Mouse (Mus musculus): ENCODE data around the gene Rnf11.

Gene Rnf11

GRCm38 (mm10) chr4:109444471-109444870, 40.1 kb downstream of the Rnf11 start:
- DNase-seq (ENCODE audit: low spot score): no peak

- no peak for DNase-seq (ENCODE audit: low spot score)
Observed at GRCm38 (mm10) chr4:109442649-109443048, 41.9 kb downstream of the Rnf11 start.

- no peak for DNase-seq (ENCODE audit: low spot score)
Observed at GRCm38 (mm10) chr4:109442126-109442525, 42.4 kb downstream of the Rnf11 start.

- DNase-seq (ENCODE audit: low spot score): no peak
Observed at GRCm38 (mm10) chr4:109441000-109441399, 43.5 kb downstream of the Rnf11 start.

- no peak for DNase-seq (ENCODE audit: low spot score)
Observed at GRCm38 (mm10) chr4:109440381-109440780, 44.1 kb downstream of the Rnf11 start.

- DNase-seq (ENCODE audit: low spot score): no peak
Observed at GRCm38 (mm10) chr4:109439825-109440248, 44.7 kb downstream of the Rnf11 start.

- no peak for DNase-seq (ENCODE audit: low spot score)
Observed at GRCm38 (mm10) chr4:109439101-109439500, 45.4 kb downstream of the Rnf11 start.

GRCm38 (mm10) chr4:109437913-109438878, 46.3 kb downstream of the Rnf11 start:
- DNase-seq (ENCODE audit: low spot score): peak; percentile 82

- no peak for DNase-seq (ENCODE audit: low spot score)
Observed at GRCm38 (mm10) chr4:109434256-109434655, 50.3 kb downstream of the Rnf11 start.

GRCm38 (mm10) chr4:109433641-109434040, 50.9 kb downstream of the Rnf11 start:
- DNase-seq (ENCODE audit: low spot score): no peak

- DNase-seq (ENCODE audit: low spot score): no peak
Observed at GRCm38 (mm10) chr4:109432668-109433375, 51.7 kb downstream of the Rnf11 start.

- peak; percentile 61 for DNase-seq (ENCODE audit: low spot score)
Observed at GRCm38 (mm10) chr4:109430854-109431253, 53.7 kb downstream of the Rnf11 start.

GRCm38 (mm10) chr4:109430250-109430649, 54.3 kb downstream of the Rnf11 start:
- no peak for DNase-seq (ENCODE audit: low spot score)

- no peak for DNase-seq (ENCODE audit: low spot score)
Observed at GRCm38 (mm10) chr4:109427058-109427457, 57.5 kb downstream of the Rnf11 start.

- DNase-seq (ENCODE audit: low spot score): no peak
Observed at GRCm38 (mm10) chr4:109423438-109423837, 61.1 kb downstream of the Rnf11 start.

- DNase-seq (ENCODE audit: low spot score): no peak
Observed at GRCm38 (mm10) chr4:109422436-109422835, 62.1 kb downstream of the Rnf11 start.

GRCm38 (mm10) chr4:109421608-109422007, 62.9 kb downstream of the Rnf11 start:
- no peak for DNase-seq (ENCODE audit: low spot score)

GRCm38 (mm10) chr4:109420138-109420795, 64.3 kb downstream of the Rnf11 start:
- DNase-seq (ENCODE audit: low spot score): no peak

GRCm38 (mm10) chr4:109419563-109419962, 65.0 kb downstream of the Rnf11 start:
- DNase-seq (ENCODE audit: low spot score): no peak

GRCm38 (mm10) chr4:109419017-109419416, 65.5 kb downstream of the Rnf11 start:
- DNase-seq (ENCODE audit: low spot score): no peak

- no peak for DNase-seq (ENCODE audit: low spot score)
Observed at GRCm38 (mm10) chr4:109417998-109418397, 66.5 kb downstream of the Rnf11 start.

- DNase-seq (ENCODE audit: low spot score): no peak
Observed at GRCm38 (mm10) chr4:109412233-109412632, 72.3 kb downstream of the Rnf11 start.
